Mouse (Mus musculus) stomach, embryonic 14.5 days (tissue): Measurements from ENCODE around the gene Ppp1r3c. TPM values are rescaled to one million over a fixed set of nuclear protein-coding genes. Genes with fewer than 3 reads are reported as not detected.

Source experiments
- ATAC-seq: fragments of 200-750 bp; cut with Nextera tagmentation; 2 replicates; pipeline ENCODE4 v1.8.0; 2017; ENCODE audit warnings: low read depth, moderate TSS enrichment; ENCODE audit not compliant: insufficient number of reproducible peaks, insufficient read depth, low FRiP score
- H3K27ac ChIP-seq: fragments of 300-500 bp; sonication (generic); 2 replicates; pipeline ENCODE4 v1.5.1; 2014; ENCODE audit warnings: mild to moderate bottlenecking, low read length, moderate library complexity, mixed read lengths
- H3K27me3 ChIP-seq: fragments of 300-500 bp; sonication (generic); 2 replicates; pipeline ENCODE4 v1.6.1; 2014; ENCODE audit warnings: low read length, control low read depth, mixed read lengths; ENCODE audit not compliant: control insufficient read depth, insufficient read depth
- H3K36me3 ChIP-seq: fragments of 300-500 bp; sonication (generic); 2 replicates; pipeline ENCODE4 v1.6.1; 2014; ENCODE audit warnings: mild to moderate bottlenecking, control low read depth, low read length, moderate library complexity, mixed read lengths; ENCODE audit not compliant: control insufficient read depth, insufficient read depth
- H3K4me1 ChIP-seq: fragments of 300-500 bp; sonication (generic); 2 replicates; pipeline ENCODE4 v1.6.1; 2014; ENCODE audit warnings: low read length, control low read depth, mixed read lengths; ENCODE audit not compliant: control insufficient read depth, insufficient read depth
- H3K4me2 ChIP-seq: fragments of 300-500 bp; sonication (generic); replicated peaks from 2 replicates; pipeline ENCODE4 v1.6.1; 2014; ENCODE audit warnings: low read depth, low read length, control low read depth
- H3K4me3 ChIP-seq: fragments of 300-500 bp; sonication (generic); 2 replicates; pipeline ENCODE4 v1.5.1; 2014; ENCODE audit warnings: low read depth, low read length, control low read depth
- H3K9ac ChIP-seq: fragments of 300-500 bp; sonication (generic); replicated peaks from 2 replicates; pipeline ENCODE4 v1.6.1; 2014; ENCODE audit warnings: low read depth, mild to moderate bottlenecking, control low read depth, low read length, moderate library complexity, mixed read lengths
- H3K9me3 ChIP-seq: fragments of 300-500 bp; sonication (generic); 2 replicates; pipeline ENCODE4 v1.6.1; 2016; ENCODE audit warnings: low read depth, low read length, control low read depth; ENCODE audit not compliant: control insufficient read depth
- WGBS: fragments of 180-500 bp; shearing (Covaris S2); extraction: QIAGEN DNeasy Blood & Tissue Kit; methylation state at CpG from one replicate; pipeline ENCODE4 v1.1.7; 2014; 5-methylcytosine and 5-hydroxymethylcytosine counted together
- polyA plus RNA-seq: library from polyadenylated mRNA; unstranded; fragments of >200 nt; fragmentation: Nextera tagmentation; extraction: Ambion mirVana; gene quantifications from 2 replicates; pipeline ENCODE4 v1.2.1, GENCODE M21; 2014

Gene Ppp1r3c
- polyA plus RNA-seq, 1 experiment from 2014 or later: 21.9 TPM

DNA sequence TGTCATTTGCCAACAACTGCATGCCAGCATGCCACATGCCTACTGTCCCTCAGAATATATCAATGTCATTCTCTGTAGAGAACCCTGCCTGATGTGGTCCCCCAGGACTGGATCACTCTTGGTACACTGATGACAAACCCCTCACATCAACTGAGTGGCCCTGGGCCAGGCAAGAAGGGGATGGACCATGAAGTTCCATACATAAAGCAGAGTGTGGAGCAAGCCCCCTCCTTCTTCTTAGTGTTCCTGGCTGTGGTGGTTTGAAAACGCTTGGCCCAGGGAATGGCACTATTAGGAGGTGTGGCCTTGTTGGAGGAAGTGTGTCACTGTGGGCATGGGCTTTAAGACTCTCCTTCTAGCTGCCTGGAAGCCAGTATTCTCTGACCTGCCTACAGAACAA, 37.3 kb downstream of the Ppp1r3c start:
- H3K4me1 ChIP-seq: peaks cover 23% of the 10 kb centered on the region
- H3K27me3 ChIP-seq: no peaks in the 10 kb centered on the region
- WGBS: 81% methylated on average over 1 of the region's 1 CpGs
- H3K4me3 ChIP-seq: no peak overlapping the region
- no peaks in the 10 kb centered on the region for H3K9me3 ChIP-seq
- no peak overlapping the region for H3K27ac ChIP-seq
- no peak overlapping the region for H3K9ac ChIP-seq
- H3K36me3 ChIP-seq: no peaks in the 10 kb centered on the region
- no peak overlapping the region for H3K4me2 ChIP-seq
- ATAC-seq: no peak

DNA sequence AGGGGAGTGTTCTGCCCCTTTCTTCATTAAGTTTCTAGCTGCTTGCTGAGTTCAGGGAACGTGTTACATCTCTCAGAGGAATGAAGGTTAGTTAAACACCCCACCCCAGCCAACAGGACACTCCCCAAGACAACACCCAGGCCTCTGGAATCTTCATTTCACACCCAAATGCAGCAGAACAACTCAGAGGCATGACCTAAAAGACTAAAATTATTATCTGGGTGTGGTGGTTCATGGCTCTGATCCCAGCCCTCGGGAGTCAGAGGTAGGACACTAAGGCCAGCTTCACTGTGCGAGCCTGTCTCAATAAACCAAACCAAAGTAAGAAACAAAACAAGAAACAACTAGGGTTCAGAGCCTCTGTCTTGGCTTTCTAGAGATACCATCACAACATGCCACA, 38.3 kb downstream of the Ppp1r3c start:
- H3K4me2 ChIP-seq: no peak overlapping the region
- no peaks in the 10 kb centered on the region for H3K27me3 ChIP-seq
- H3K4me1 ChIP-seq: peaks cover 23% of the 10 kb centered on the region
- WGBS: 70% methylated on average over 3 of the region's 3 CpGs
- no peak for ATAC-seq
- no peak overlapping the region for H3K9ac ChIP-seq
- no peak overlapping the region for H3K4me3 ChIP-seq
- H3K9me3 ChIP-seq: no peaks in the 10 kb centered on the region
- no peaks in the 10 kb centered on the region for H3K36me3 ChIP-seq
- H3K27ac ChIP-seq: no peak overlapping the region

DNA sequence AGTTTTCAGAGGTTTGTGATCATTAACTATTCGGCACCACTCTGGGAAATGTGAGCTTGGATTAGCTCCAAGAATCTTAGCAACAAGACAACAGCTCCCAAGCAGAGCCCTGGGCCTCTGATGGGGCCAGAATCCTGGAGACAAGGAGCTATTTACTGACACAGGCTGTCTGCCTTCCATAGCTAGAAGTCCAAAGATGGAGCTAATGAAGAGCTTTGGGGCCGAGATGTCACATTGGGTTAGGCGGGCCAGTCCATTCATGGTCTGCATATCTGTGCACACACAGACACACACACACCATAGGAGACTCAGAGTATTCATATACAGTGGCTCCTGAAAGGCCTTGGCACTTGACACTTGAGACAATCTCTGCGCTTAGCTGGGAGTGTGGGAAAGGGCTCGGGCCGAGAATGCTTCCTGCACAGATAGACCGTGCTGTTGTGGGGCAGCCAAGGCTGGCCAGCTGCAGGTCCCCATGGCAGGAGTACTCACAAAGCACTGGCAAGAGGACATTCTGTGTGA, 39.8 kb downstream of the Ppp1r3c start:
- Histone ChIP-seq H3K4me3 (no peak overlapping the region), H3K9ac (no peak overlapping the region), H3K4me2 (no peak overlapping the region), H3K9me3 (no peaks in the 10 kb centered on the region), H3K36me3 (no peaks in the 10 kb centered on the region), H3K27me3 (no peaks in the 10 kb centered on the region), H3K4me1 (peaks cover 14% of the 10 kb centered on the region), H3K27ac (peak overlapping the region; percentile 74; the same call in 1 of the 2 replicates)
- 69% methylated on average over 7 of the region's 7 CpGs for WGBS
- 0 out of 2 replicates have a peak, but pooled peaks have one; percentile 49 for ATAC-seq

DNA sequence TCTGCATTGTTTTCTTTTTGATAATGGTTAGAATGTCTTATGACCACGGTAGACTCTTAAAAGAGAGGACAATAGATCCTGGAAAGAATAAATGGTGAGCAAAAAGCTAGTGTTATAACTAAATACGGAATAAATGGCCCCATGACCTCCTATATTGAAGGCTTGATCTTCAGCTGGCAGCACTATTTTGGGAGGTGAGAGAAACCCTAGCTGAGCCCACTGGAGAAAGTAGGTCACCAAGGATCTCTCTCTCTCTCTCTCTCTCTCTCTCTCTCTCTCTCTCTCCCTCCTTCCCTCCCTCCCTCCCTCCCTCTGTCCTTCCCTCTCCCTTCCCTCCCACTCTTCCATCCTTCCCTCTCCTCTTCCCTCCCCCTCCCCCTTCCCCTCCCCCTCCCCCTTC, 42.9 kb downstream of the Ppp1r3c start:
- Histone ChIP-seq H3K9me3 (no peaks in the 10 kb centered on the region), H3K4me3 (no peak overlapping the region), H3K4me1 (peaks cover 26% of the 10 kb centered on the region), H3K27ac (no peak overlapping the region), H3K9ac (no peak overlapping the region), H3K4me2 (no peak overlapping the region), H3K36me3 (no peaks in the 10 kb centered on the region), H3K27me3 (no peaks in the 10 kb centered on the region)
- WGBS: 75% methylated on average over 2 of the region's 2 CpGs
- no peak for ATAC-seq

DNA sequence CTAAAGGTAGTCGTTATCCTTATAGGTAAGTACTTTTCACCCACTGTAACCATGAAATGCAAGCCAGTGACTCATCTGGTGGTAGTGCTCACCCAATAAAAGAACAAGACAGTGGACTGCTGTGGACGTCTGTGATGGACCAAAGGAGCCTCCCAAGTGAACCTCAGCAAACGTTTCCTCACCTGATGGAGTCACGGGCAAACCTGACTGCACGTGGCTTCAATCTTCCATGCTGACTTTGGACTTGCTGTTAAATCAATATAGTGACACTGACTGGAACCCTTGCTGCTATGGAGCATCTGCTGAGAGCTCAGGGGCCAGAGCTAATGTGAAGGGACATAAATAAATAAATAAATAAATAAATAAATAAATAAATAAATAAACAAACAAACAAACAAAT, 44.5 kb downstream of the Ppp1r3c start:
- no peaks in the 10 kb centered on the region for H3K27me3 ChIP-seq
- 86% methylated on average over 5 of the region's 5 CpGs for WGBS
- no peak overlapping the region for H3K27ac ChIP-seq
- peaks cover 34% of the 10 kb centered on the region for H3K4me1 ChIP-seq
- H3K9me3 ChIP-seq: no peaks in the 10 kb centered on the region
- H3K9ac ChIP-seq: no peak overlapping the region
- H3K36me3 ChIP-seq: no peaks in the 10 kb centered on the region
- H3K4me2 ChIP-seq: no peak overlapping the region
- ATAC-seq: no peak
- no peak overlapping the region for H3K4me3 ChIP-seq

DNA sequence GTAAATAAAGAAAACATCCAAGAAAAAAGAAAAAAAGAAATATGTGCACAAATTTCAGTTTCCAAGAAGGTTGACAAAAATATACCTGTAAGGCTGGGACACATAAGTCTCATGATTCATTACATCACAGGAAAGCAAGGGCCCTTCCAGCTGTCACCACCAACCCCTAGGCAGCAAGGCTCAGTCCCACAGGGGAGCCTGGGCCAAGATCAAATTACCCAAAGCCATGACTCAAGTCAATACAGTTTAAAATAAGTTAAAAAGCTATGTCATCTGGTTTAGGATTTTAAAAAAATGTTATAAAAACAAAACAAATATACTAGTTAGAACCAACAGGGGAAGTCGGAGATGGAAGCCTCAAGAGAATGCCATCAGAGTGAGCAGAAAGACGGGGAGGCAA, 45.2 kb downstream of the Ppp1r3c start:
- Histone ChIP-seq H3K9me3 (no peaks in the 10 kb centered on the region), H3K9ac (no peak overlapping the region), H3K4me3 (no peak overlapping the region), H3K4me1 (peaks cover 31% of the 10 kb centered on the region), H3K36me3 (no peaks in the 10 kb centered on the region), H3K27ac (no peak overlapping the region), H3K27me3 (no peaks in the 10 kb centered on the region), H3K4me2 (no peak overlapping the region)
- 89% methylated on average over 2 of the region's 2 CpGs for WGBS
- ATAC-seq: no peak

DNA sequence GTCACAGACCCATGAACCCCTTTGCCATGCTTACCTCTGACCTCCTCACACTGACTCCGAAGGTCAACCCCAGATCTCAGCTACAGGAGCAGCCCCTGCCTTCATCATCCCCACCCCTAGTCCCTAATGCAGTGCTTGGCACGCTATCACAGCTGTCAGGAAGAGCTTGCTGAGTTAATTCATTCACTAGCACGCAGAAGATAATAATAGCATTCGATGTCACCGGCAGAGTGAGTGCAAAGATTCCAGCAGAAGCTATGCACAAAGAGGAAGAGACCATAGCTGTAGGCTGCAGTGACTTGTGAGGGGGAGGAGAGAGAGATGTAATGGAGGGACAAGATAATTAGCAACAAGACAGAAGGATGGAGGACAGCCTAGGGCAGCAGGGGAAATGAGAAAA, 47.2 kb downstream of the Ppp1r3c start:
- 29% methylated on average over 5 of the region's 5 CpGs for WGBS
- H3K27ac ChIP-seq: peak overlapping the region; percentile 93
- H3K9ac ChIP-seq: no peak overlapping the region
- no peaks in the 10 kb centered on the region for H3K27me3 ChIP-seq
- H3K36me3 ChIP-seq: no peaks in the 10 kb centered on the region
- peaks cover 31% of the 10 kb centered on the region for H3K4me1 ChIP-seq
- ATAC-seq: 0 out of 2 replicates have a peak, but pooled peaks have one; percentile 5
- H3K4me2 ChIP-seq: no peak overlapping the region
- H3K9me3 ChIP-seq: no peaks in the 10 kb centered on the region
- H3K4me3 ChIP-seq: no peak overlapping the region

DNA sequence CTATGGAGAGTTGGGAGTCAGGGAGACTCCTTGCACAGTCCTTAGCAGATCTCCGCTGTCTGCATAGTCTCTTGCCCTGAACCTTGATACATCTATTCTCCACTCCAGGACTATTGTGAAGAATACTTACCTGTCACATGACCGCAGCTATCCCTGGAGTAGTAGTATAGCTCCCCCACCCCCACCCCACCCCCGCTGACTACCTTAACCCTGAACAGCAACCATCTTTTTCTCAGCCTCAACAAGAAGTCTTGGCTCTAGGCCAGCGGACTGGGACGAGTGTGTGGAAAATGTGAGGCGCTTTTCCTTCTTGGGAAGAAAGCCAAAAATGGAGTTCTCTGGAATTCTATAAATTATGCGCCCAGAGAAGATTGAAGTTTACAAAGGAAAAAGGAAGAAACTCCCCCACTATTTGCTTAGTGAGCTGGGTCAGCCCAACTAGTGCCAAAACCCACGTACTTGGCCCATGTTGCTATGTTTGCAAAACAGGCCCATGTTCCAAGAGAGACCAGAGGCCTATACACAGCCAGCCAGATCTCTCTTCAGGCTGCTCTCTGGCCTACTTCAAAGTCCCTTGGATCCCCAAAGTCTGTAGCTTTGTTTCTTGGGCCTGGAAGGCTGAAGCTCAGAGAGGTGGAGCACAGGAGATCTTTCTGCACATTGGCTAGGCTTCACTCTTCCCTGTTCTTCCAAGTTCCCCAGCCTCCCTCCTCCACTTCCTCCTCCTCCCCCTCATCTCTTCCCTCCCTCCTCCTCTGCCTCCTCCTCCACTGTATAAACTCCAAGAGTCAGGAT, 48.4 kb downstream of the Ppp1r3c start:
- H3K27ac ChIP-seq: peak overlapping the region; percentile 93
- H3K9ac ChIP-seq: no peak overlapping the region
- ATAC-seq: peak; percentile 85
- no peak overlapping the region for H3K4me3 ChIP-seq
- H3K4me2 ChIP-seq: no peak overlapping the region
- no peaks in the 10 kb centered on the region for H3K9me3 ChIP-seq
- WGBS: 37% methylated on average over 8 of the region's 8 CpGs
- H3K27me3 ChIP-seq: no peaks in the 10 kb centered on the region
- no peaks in the 10 kb centered on the region for H3K36me3 ChIP-seq
- peaks cover 31% of the 10 kb centered on the region for H3K4me1 ChIP-seq
